Mouse (Mus musculus) c-Kit-positive CD71-positive TER-119-negative erythroid progenitor cells, embryonic 14.5 days (primary cell): ENCODE data around the gene 4931409K22Rik.

Source experiments
- DNase-seq: peaks from one replicate; pipeline ENCODE4 v3.0.0-alpha.2; 2013; ENCODE audit warnings: low read depth

4931409K22Rik gene

GRCm38 (mm10) chr5:24497526-24497925 lies 59.1 kb downstream of the 4931409K22Rik start:
- no peak for DNase-seq

- DNase-seq: no peak
Measured at GRCm38 (mm10) chr5:24496756-24497155, 59.9 kb downstream of the 4931409K22Rik start.

GRCm38 (mm10) chr5:24495019-24495418 lies 61.6 kb downstream of the 4931409K22Rik start:
- DNase-seq: no peak
